Comparison of ENCODE assay signal across 12 mouse cellular contexts in genomic region chr14:24213336-24213735, GRCm38 (mm10). TPM values are rescaled to one million over a fixed set of nuclear protein-coding genes. Genes with fewer than 3 reads are reported as not detected.
A peak's percentile ranks its signal among the peaks of the same experiment; 100 is the strongest.
DNase-seq lines count a peak whose midpoint lies in the region; ATAC-seq lines count a peak whose summit lies in the region.
"Had no signal": no experiment of that assay in that cellular context is flagged by ENCODE, and none has a peak within 500 bp of the region (broad histone marks: within the 10 kb centered on the region; RNA-seq: fewer than 3 reads in every experiment).

No protein-coding gene starts in this region.

- no peaks in the 10 kb centered on the region for H3K27me3 ChIP-seq in hindbrain, embryonic 14.5 days (ENCODE audit: control insufficient read depth, insufficient read depth, low read length)
- H3K27me3 ChIP-seq: intestine, embryonic 15.5 days; Patski had no signal

- H3K9me3 ChIP-seq in hindbrain, embryonic 14.5 days (ENCODE audit: control insufficient read depth, low read length): no peaks in the 10 kb centered on the region
- H3K9me3 ChIP-seq: intestine, embryonic 15.5 days had no signal

- DNase-seq in heart, adult 11 months: peak; percentile 94
- DNase-seq in heart, postnatal 4 days: no peak
- DNase-seq in 3134 (ENCODE audit: extremely low read depth, insufficient read length, low spot score) (peak; percentile 69), NIH3T3 (ENCODE audit: low read depth) (peak; percentile 72)
- no peak for DNase-seq in hindbrain, embryonic 14.5 days (ENCODE audit: low spot score)
- no peak for DNase-seq in spleen, postnatal 36 days (ENCODE audit: low spot score in 2 of 2)
- no peak for DNase-seq in embryo, embryonic 10.5 days (ENCODE audit: low spot score)
- DNase-seq in thymus, postnatal 10 days (ENCODE audit: low spot score in 2 of 2): no peak
- DNase-seq: lung, postnatal 14 days had no signal

- H3K4me2 ChIP-seq in hindbrain, embryonic 14.5 days (replicated peaks): no peak overlapping the region
- H3K4me2 ChIP-seq: intestine, embryonic 15.5 days had no signal

- H3K4me3 ChIP-seq in hindbrain, embryonic 14.5 days (replicated peaks; ENCODE audit: low read length): no peak overlapping the region
- H3K4me3 ChIP-seq: erythroblast, embryonic 14.5 days; intestine, embryonic 15.5 days had no signal

- no peak overlapping the region for H3K9ac ChIP-seq in hindbrain, embryonic 14.5 days
- H3K9ac ChIP-seq: intestine, embryonic 15.5 days had no signal

- peak overlapping the region; percentile 78 for H3K27ac ChIP-seq in hindbrain, embryonic 14.5 days
- H3K27ac ChIP-seq: intestine, embryonic 15.5 days had no signal

- peaks cover 57% of the 10 kb centered on the region for H3K4me1 ChIP-seq in hindbrain, embryonic 14.5 days (replicated peaks; ENCODE audit: control insufficient read depth, insufficient read depth, low read length)

- H3K36me3 ChIP-seq in hindbrain, embryonic 14.5 days (replicated peaks; ENCODE audit: control insufficient read depth, insufficient read depth): no peaks in the 10 kb centered on the region
- H3K36me3 ChIP-seq: intestine, embryonic 15.5 days had no signal

- 76% methylated on average over 2 of the region's 2 CpGs for WGBS in hindbrain, embryonic 14.5 days

- ATAC-seq in hindbrain, embryonic 14.5 days (ENCODE audit: low FRiP score): no peak
- ATAC-seq: intestine, embryonic 15.5 days; Patski had no signal

RNA-seq across cellular contexts. Expression of gene Dlg5, which starts 32.4 kb away (rescaled TPM):
- total RNA-seq in heart, postnatal 4 days (2021): 10 to 100 TPM; 24.5 to 26.6 TPM
- 32.5 TPM in 2 replicates for polyA plus RNA-seq in hindbrain, embryonic 14.5 days (2014; fragmentation: Nextera tagmentation; extraction: Ambion mirVana)

Comparison
In these comparisons a context has a peak if more than half of its experiments do, and no peak if none do; other contexts are left out.
1. DNase-seq: peak in heart, adult 11 months (single experiment), 3134 (single experiment) and NIH3T3 (single experiment); none in heart, postnatal 4 days (single experiment), hindbrain, embryonic 14.5 days (single experiment), spleen, postnatal 36 days (0 of 2), embryo, embryonic 10.5 days (single experiment) and thymus, postnatal 10 days (0 of 2).